Mouse (Mus musculus) lung, postnatal 36 days (tissue): Measurements from ENCODE around the gene Adgrl3.
"Not testable (repeated sequence)": the region's sequence is repeated elsewhere in the genome, so short reads cannot be mapped to it uniquely, and the experiment has no call there.

Source experiments
- DNase-seq: peaks from one replicate; pipeline ENCODE4 v3.0.0; 2022; ENCODE audit warnings: mixed read lengths

Gene Adgrl3

GRCm38 (mm10) chr5:81417326-81417725 lies 397.4 kb downstream of the Adgrl3 start:
- DNase-seq, result no peak

- no peak for DNase-seq
These were observed 407.5 kb downstream of the Adgrl3 start for GRCm38 (mm10) chr5:81427393-81427792.

- no peak for DNase-seq
These were observed 416.4 kb downstream of the Adgrl3 start for GRCm38 (mm10) chr5:81436375-81436774.

- no peak for DNase-seq
These were observed 422.2 kb downstream of the Adgrl3 start for GRCm38 (mm10) chr5:81442150-81442549.

GRCm38 (mm10) chr5:81465971-81466370 lies 446.0 kb downstream of the Adgrl3 start:
- no peak for DNase-seq

- no peak for DNase-seq
These were observed 454.7 kb downstream of the Adgrl3 start for GRCm38 (mm10) chr5:81474681-81475080.

- DNase-seq, result no peak
These were observed 455.5 kb downstream of the Adgrl3 start for GRCm38 (mm10) chr5:81475406-81475805.

GRCm38 (mm10) chr5:81475971-81476606 lies 456.2 kb downstream of the Adgrl3 start:
- DNase-seq, result no peak

- no peak for DNase-seq
These were observed 461.0 kb downstream of the Adgrl3 start for GRCm38 (mm10) chr5:81480911-81481310.

- DNase-seq, result no peak
These were observed 464.0 kb downstream of the Adgrl3 start for GRCm38 (mm10) chr5:81483890-81484289.

GRCm38 (mm10) chr5:81501076-81501475 lies 481.1 kb downstream of the Adgrl3 start:
- no peak for DNase-seq

GRCm38 (mm10) chr5:81518720-81519496 lies 499.0 kb downstream of the Adgrl3 start:
- no peak for DNase-seq

GRCm38 (mm10) chr5:81519497-81520382 lies 499.8 kb downstream of the Adgrl3 start:
- peak; percentile 78 for DNase-seq

- DNase-seq, result peak; percentile 21
These were observed 502.8 kb downstream of the Adgrl3 start for GRCm38 (mm10) chr5:81522760-81523159.

GRCm38 (mm10) chr5:81524532-81524961 lies 504.6 kb downstream of the Adgrl3 start:
- no peak for DNase-seq

- no peak for DNase-seq
These were observed 505.4 kb downstream of the Adgrl3 start for GRCm38 (mm10) chr5:81525326-81525725.

- peak; percentile 32 for DNase-seq
These were observed 511.7 kb downstream of the Adgrl3 start for GRCm38 (mm10) chr5:81531639-81532038.

GRCm38 (mm10) chr5:81550211-81550610 lies 530.3 kb downstream of the Adgrl3 start:
- DNase-seq, result no peak

GRCm38 (mm10) chr5:81555149-81555548 lies 535.2 kb downstream of the Adgrl3 start:
- not testable (repeated sequence) for DNase-seq

- no peak for DNase-seq
These were observed 536.1 kb downstream of the Adgrl3 start for GRCm38 (mm10) chr5:81556008-81556407.

- DNase-seq, result no peak
These were observed 539.0 kb downstream of the Adgrl3 start for GRCm38 (mm10) chr5:81558965-81559364.

GRCm38 (mm10) chr5:81564294-81564693 lies 544.4 kb downstream of the Adgrl3 start:
- DNase-seq, result no peak

GRCm38 (mm10) chr5:81566577-81566976 lies 546.6 kb downstream of the Adgrl3 start:
- no peak for DNase-seq
